Mouse (Mus musculus) brain, embryonic 14.5 days (tissue): ENCODE data around the gene Socs5. TPM values are rescaled to one million over a fixed set of nuclear protein-coding genes. Genes with fewer than 3 reads are reported as not detected.

Experiments
- DNase-seq: peaks from one replicate; pipeline ENCODE4 v3.0.0-alpha.2; 2011; ENCODE audit warnings: low read depth
- CTCF ChIP-seq: fragments of 200-500 bp; IDR thresholded peaks from 2 replicates; pipeline ENCODE4 v1.5.1; 2012; ENCODE audit warnings: inconsistent platforms, mild to moderate bottlenecking, moderate library complexity, borderline replicate concordance; ENCODE audit not compliant: insufficient read depth, insufficient read length; ENCODE audit errors: extremely low read depth
- POLR2A ChIP-seq: fragments of 200-500 bp; IDR thresholded peaks from 2 replicates; pipeline ENCODE4 v1.6.1; 2012; ENCODE audit warnings: mild to moderate bottlenecking, inconsistent platforms, borderline replicate concordance; ENCODE audit not compliant: poor library complexity, insufficient read depth, insufficient read length, severe bottlenecking; ENCODE audit errors: extremely low read depth
- polyA plus RNA-seq: library from polyadenylated mRNA; depleted of rRNA; stranded (reverse); fragments of >200 nt; gene quantifications from 2 replicates; pipeline ENCODE4 v1.2.3, GENCODE M21; 2012

Gene Socs5
- polyA plus RNA-seq, 1 experiment, result 23.0 TPM

DNA sequence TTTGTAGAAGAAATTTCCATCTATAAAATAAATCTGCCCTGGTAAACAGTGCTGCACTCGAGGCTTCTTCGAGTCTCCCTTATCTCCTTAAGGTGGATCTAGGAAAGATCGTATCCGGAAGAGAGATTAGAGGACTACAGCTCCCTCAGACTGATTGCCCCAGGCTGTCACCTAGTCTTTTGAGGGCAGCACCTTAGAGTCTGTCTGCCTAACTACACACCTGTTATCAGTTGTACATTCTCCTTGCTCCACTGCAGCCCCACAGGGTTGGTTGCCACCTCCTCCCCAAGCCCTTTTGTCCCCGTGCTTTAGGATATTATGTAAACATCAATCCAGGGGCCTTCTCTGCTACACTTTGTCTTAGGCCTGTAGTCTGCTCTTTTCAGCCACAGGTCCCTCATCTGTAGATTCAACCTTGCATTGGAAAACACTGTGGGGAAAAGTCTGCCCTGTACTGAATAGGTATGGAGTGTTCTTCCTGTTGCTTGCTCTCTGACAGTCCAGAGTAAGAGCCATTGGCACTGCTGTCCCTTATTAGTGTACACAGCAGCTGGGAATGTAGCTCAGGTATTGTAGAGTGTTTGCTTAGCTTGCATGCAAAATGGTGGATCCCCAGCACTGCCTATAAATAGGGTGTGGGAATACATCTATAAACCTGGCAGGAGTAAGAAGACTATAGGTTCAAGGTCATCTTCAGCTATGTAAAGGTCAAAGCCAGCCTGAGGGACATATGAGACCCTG, 5.5 kb downstream of the Socs5 start:
- TF ChIP-seq POLR2A, result no peak
- TF ChIP-seq CTCF, result no peak

DNA sequence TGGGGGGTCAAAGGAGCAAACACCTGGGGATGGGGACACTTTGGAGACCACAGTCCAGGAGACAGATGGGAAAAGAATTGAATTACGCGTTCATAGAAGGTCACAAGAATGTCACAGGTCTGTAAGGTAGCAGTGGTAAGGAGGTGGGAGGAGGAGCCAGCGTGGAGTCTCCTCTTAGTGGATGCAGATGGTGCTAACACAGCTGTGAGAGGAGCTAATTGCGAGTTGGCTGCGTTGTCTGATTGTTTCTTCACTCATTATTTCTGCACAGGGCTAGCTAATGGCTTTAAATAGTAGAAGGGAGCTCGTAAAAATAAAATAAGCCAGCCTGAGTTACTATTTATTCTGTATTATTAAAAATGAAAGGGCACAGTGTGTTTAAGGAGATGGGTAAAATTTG, 8.1 kb downstream of the Socs5 start:
- peak; percentile 80 for DNase-seq
- TF ChIP-seq CTCF (no peak), POLR2A (no peak)

More for the DNA sequence above, 5.5 kb downstream of the Socs5 start:
- no peak for DNase-seq

DNA sequence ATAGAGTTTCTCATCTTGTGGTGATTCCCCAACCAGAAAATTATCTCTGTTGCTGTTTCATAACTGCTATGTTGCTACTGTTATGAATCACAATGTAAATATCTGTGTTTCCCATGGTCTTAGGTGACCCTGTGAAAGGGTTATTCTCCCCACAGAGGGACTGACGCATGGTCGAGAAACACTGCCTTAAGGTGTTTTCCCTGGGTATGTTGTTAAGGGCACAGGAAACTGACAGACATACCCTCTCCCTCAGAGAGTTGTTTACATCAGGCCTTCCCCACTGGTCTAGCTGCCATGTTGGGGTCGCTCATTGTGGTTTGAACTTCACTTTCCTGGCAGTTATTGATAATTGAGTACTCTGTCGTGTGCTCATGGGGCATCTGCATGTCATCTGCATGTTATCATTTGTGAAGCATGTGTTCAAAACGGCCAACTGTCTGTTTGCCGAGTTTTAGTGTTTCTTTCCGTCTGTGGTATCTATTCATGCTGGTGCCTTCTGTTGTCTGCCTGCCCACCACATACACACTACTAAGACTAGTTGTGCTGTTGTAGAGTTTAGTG, 11.6 kb downstream of the Socs5 start:
- DNase-seq, result no peak
- TF ChIP-seq CTCF, result no peak
- no peak for TF ChIP-seq POLR2A

DNA sequence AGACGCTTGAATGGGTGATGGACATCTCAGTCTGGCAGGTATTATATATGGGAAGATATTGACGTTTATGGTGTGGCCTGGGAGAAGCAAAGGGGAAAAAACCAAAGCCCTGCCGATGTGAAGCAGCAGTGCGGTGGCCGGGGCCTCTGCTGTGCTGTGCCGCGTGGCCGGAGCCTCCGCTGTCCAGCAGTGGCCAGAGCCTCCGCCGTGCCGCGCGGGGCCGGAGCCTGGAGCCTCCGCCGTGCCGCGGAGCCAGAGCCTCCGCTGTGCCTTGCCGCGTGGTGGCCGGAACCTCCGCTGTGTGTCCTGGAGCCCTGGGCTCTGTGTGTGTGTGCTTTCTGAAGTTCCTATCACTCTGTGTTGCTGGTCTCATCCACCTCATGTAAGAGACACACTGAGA, 17.9 kb downstream of the Socs5 start:
- no peak for DNase-seq
- TF ChIP-seq CTCF (no peak), POLR2A (no peak)

DNA sequence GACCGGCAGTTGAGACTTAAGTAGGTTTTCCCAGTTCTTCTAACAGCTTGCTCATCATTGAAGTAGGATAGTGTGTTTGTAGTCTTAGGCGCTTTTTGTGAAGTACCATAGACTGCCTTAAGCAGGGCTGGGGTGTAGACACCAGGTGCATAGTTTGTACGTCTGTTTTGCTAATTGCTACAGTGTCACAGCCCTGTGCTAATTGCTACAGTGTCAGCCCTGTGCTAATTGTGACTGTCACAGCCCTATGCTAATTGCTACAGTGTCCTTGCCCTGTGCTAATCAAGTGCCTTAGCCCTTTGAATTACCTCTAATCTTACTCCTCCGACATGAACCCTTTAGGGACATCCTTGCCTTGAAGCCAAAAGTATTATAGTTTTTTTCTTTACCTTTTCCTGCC, 24.8 kb downstream of the Socs5 start:
- peak; percentile 69 for DNase-seq
- TF ChIP-seq CTCF (no peak), POLR2A (no peak)

DNA sequence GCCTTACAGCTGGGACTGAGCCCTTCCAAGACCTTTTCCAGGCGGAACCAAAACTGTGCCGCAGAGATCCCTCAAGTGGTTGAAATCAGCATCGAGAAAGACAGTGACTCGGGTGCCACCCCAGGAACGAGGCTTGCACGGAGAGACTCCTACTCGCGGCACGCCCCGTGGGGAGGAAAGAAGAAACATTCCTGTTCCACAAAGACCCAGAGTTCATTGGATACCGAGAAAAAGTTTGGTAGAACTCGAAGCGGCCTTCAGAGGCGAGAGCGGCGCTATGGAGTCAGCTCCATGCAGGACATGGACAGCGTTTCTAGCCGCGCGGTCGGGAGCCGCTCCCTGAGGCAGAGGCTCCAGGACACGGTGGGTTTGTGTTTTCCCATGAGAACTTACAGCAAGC, 26.3 kb downstream of the Socs5 start:
- no peak for DNase-seq
- TF ChIP-seq POLR2A (no peak), CTCF (no peak)

DNA sequence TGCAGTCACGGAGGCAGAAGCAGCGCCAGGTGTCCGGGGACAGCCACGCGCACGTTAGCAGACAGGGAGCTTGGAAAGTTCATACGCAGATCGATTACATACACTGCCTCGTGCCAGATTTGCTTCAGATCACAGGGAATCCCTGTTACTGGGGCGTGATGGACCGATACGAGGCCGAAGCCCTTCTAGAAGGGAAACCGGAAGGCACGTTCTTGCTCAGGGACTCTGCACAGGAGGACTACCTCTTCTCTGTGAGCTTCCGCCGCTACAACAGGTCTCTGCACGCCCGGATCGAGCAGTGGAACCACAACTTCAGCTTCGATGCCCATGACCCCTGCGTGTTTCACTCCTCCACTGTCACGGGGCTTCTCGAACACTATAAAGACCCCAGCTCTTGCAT, 27.2 kb downstream of the Socs5 start:
- DNase-seq, result no peak
- TF ChIP-seq POLR2A (no peak), CTCF (no peak)

DNA sequence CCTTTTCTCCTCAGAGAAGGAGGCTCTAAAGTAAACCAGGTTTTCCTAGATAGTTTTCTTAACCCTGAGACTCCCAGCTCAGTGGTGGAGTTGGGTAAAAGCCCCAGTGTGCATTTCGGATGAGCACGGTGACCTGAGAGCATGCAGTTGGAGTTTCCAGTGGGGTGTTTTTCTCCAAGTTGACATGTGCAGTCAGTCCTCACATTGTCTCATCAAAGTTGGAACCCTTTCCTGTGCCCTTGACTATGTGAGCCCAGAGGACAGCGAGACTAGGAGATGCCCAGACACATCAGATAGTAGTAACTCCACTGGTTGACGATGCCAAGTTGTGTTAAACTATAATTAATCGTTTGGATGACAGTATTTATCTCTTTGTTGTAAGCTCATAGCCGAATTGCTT, 28.3 kb downstream of the Socs5 start:
- TF ChIP-seq POLR2A (no peak), CTCF (no peak)
- DNase-seq, result no peak

DNA sequence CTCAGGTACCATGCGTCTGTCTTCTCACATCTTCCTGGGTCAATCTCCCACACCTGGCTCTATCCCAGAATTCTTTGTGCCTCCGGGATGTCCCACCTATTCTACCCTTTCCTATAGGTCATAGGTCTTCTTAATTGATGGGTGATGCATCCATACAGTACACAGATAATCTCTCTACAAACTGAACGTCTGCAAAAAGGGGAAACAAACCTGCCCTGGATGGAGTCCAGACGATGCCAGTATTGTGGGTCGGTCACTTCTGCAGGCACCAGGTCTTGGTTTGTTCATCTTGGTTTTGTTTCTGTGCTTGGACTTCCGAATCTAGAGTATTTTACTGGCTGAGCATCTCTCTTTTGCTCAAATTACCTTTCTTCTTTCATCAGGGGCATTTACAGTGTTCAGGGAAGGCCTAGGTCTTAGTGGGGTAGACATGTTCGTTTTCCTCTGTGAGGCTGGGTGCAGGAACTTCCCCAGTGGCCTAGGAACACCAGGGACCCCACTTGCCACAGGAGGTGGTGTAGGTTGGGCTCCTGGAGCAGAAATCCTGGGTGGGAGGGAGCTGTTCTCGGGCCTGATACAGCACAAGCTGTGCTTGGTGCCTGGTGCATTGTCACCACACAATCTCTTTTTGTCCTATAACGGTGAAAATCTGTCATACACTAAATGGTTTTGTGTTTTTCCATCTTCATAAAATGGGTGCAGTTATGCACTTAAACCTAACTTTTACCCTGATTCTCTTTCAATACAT, 33.9 kb downstream of the Socs5 start:
- no peak for DNase-seq
- TF ChIP-seq POLR2A (no peak), CTCF (no peak)

DNA sequence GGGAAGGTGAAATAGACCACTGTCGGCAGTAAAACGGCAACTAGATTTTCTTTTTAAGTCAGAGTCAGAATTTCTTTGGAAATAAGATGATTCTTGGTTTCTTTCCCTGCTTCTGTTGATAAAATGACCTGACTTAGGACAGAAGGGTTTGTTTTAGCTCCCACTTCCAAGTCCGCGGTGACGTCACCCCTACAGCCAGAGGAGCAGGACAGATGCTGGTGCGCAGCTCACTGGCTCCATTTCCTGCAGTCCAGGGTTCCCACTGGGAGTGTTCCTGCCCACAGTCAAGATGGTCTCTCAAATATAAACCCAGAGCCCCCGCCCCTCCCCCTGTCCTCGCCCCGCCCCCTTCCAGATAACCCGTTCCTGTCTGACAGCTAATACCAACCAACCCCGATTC, 34.8 kb downstream of the Socs5 start:
- no peak for DNase-seq

DNA sequence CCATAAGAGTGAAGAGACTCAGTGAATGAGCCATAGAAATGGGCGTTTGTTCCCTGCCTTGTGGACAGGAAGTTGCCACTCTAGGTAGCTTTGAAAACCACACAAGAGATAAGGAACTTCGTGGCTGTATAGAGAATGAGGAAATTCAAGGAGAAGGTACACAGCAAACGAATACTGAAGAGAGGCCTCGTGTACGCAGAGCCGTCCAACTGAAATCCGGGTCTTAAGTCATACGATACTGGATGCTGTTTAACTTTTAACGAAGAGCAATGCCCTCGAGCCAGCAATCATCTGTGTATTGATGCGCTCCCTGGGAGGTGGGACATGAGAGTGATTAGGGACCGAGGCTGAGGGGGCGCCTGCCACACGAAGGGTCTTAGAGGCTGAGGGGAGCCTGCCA, 35.7 kb downstream of the Socs5 start:
- TF ChIP-seq CTCF (no peak), POLR2A (no peak)
- no peak for DNase-seq

More for the DNA sequence above, 34.8 kb downstream of the Socs5 start:
- TF ChIP-seq CTCF (no peak), POLR2A (no peak)
